Mouse (Mus musculus) spleen, adult 2 months (tissue): ENCODE data around the gene Fam173a. TPM values are rescaled to one million over a fixed set of nuclear protein-coding genes. Genes with fewer than 3 reads are reported as not detected.
A peak's percentile ranks its signal among the peaks of the same experiment; 100 is the strongest.

ENCODE experiments used
- DNase-seq, 2 experiments: peaks; one replicate each; pipeline versions ENCODE4 v3.0.0 to v3.0.0-alpha.2; 2012 to 2021; ENCODE audit warnings: low spot score in 2 of 2, low read depth in 1 of 2
- H3K27ac ChIP-seq: fragments of 200-500 bp; 2 replicates; pipeline ENCODE4 v1.5.1; 2012; ENCODE audit warnings: low read length, inconsistent platforms; ENCODE audit not compliant: insufficient read depth
- H3K27me3 ChIP-seq: fragments of 200-500 bp; 2 replicates; pipeline ENCODE4 v1.6.1; 2012; ENCODE audit warnings: mild to moderate bottlenecking, moderate library complexity, low read length, inconsistent platforms; ENCODE audit not compliant: control insufficient read depth, insufficient read depth
- H3K36me3 ChIP-seq: fragments of 200-500 bp; 2 replicates; pipeline ENCODE4 v1.6.1; 2012; ENCODE audit warnings: mild to moderate bottlenecking, low read length, inconsistent platforms; ENCODE audit not compliant: control insufficient read depth, insufficient read depth
- H3K4me1 ChIP-seq: fragments of 200-500 bp; 2 replicates; pipeline ENCODE4 v1.6.1; 2011; ENCODE audit warnings: inconsistent platforms; ENCODE audit not compliant: control insufficient read depth, insufficient read depth, insufficient read length
- H3K4me3 ChIP-seq: fragments of 200-500 bp; 2 replicates; pipeline ENCODE4 v1.5.1; 2011; ENCODE audit warnings: mild to moderate bottlenecking, inconsistent platforms; ENCODE audit not compliant: insufficient read depth, insufficient read length; ENCODE audit errors: extremely low read depth
- CTCF ChIP-seq: fragments of 200-500 bp; IDR thresholded peaks from 2 replicates; pipeline ENCODE4 v1.5.1; 2011; ENCODE audit warnings: mild to moderate bottlenecking, inconsistent platforms; ENCODE audit not compliant: insufficient read depth, insufficient read length, insufficient replicate concordance; ENCODE audit errors: extremely low read depth
- POLR2A ChIP-seq: fragments of 200-500 bp; IDR thresholded peaks from 2 replicates; pipeline ENCODE4 v1.6.1; 2011; ENCODE audit warnings: low read depth, low read length, inconsistent platforms
- WGBS: fragments of 180-500 bp; shearing (Covaris S2); methylation state at CpG from one replicate; pipeline ENCODE4 v1.1.7; 2018; 5-methylcytosine and 5-hydroxymethylcytosine counted together
- polyA plus RNA-seq: library from polyadenylated mRNA; depleted of rRNA; stranded (reverse); fragments of >200 nt; gene quantifications from 2 replicates; pipeline ENCODE4 v1.2.3, GENCODE M21; 2012

Fam173a gene
- polyA plus RNA-seq, 1 experiment, result 96.7 TPM

DNA sequence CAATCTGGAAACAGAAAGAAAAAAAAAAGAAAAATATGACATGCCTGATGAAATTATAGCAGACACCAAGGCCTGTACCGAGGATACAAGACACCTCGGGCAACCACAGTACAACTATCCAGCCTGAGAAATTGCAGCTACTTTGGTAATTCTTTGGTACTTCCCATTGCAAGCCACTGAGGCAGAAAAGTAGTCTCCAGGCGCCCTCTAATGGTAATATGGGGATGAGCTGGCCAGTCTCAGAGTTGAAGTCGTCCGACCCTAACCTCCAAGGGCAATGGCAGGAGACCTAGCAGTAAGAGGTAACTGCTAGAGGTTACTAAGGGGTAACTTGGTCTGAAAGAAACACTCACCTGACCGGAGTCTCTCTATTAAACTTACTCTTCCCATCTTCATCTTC is 8.3 kb upstream of the Fam173a start:
- peak; percentile 63 to 71 for DNase-seq
- H3K4me3 ChIP-seq, result no peak overlapping the region
- WGBS, result 5% methylated on average over 6 of the region's 6 CpGs

GRCm38 (mm10) chr17:25796951-25797369 is 4.3 kb upstream of the Fam173a start, which contains the start of gene Metrn:
Gene Metrn (minus strand): TSS chr17:25797136.
- Histone ChIP-seq H3K27ac (no peak within 1 kb of the TSS), H3K36me3 (no peaks in the 10 kb centered on the region), H3K4me3 (peak within 1 kb of the TSS; percentile 69), H3K4me1 (peaks cover 11% of the 10 kb centered on the region; the same call in 1 of the 2 replicates), H3K27me3 (no peaks in the 10 kb centered on the region)
- 2% methylated on average over 33 of the region's 35 CpGs for WGBS
- TF ChIP-seq CTCF, result no peak
- TF ChIP-seq POLR2A, result no peak
- DNase-seq, result peak; percentile 45 to 87

More for the DNA sequence above, 8.3 kb upstream of the Fam173a start:
- Histone ChIP-seq H3K4me1 (peaks cover 3% of the 10 kb centered on the region; the same call in 1 of the 2 replicates), H3K36me3 (no peaks in the 10 kb centered on the region), H3K27ac (no peak overlapping the region), H3K27me3 (no peaks in the 10 kb centered on the region)
- TF ChIP-seq CTCF (peak; percentile 80; the same call in 1 of the 2 replicates), POLR2A (no peak)

DNA sequence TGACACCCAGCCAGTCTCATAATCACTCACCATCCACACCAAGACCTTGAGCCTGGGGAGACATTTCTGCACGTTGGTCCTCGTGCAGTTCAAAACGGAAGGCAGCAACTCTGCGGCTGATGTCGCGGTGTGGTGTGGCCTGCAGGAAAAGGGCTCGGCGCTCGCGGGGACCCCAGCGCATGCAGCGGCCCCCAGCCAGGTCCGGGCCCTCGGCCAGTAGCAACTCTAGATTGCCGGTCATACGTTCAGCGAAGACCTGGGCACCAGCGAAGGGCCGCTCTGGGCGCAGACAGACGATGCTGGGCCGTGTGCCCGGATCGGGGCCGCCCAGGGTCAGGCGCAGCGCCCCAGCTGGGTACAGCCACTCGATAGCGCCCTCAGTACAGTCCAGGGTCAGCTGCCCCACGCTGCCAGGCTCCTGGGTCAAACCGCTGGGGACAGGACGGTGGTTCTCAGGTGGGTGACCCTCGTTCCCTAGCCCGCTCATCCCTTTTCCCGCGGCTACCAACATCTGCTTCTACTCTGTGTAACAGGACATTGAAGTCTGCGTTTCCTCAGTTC is 3.6 kb upstream of the Fam173a start:
- peaks cover 14% of the 10 kb centered on the region for H3K4me1 ChIP-seq
- no peak for DNase-seq
- no peaks in the 10 kb centered on the region for H3K36me3 ChIP-seq
- peak overlapping the region; percentile 69 for H3K4me3 ChIP-seq
- no peaks in the 10 kb centered on the region for H3K27me3 ChIP-seq
- 2% methylated on average over 37 of the region's 37 CpGs for WGBS
- H3K27ac ChIP-seq, result no peak overlapping the region
- TF ChIP-seq CTCF (no peak), POLR2A (no peak)

DNA sequence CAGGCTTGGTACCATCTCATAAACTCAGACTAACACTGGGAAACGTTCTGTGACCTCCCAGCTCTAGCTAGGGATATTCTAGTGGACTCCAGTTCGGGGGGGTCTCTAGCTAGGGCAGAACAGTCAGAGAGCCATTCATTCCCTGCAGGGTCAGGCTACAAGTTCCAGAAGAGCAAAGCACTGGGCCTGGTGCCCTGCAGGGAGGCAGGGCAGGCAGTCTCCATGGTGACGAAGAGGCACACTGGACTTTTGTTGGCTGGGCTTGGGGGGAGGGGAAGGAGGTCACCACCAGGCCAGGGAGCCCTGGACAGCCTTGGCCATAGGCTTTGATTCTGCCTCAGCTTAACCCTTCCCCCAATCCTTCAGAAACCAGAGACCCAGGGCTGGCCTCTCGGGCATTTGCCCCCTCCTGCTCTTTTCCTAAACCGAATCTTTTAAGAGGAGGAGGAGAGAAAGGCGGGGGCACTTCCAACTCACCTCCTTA is 3.0 kb upstream of the Fam173a start, which contains the start of gene AC134908.4:
Gene AC134908.4 (minus strand): TSS at position 51 of the 484 bp plus-strand sequence.
- DNase-seq, result no peak
- WGBS, result 68% methylated on average over 6 of the region's 6 CpGs
- TF ChIP-seq POLR2A, result no peak
- no peak for TF ChIP-seq CTCF
- peaks cover 15% of the 10 kb centered on the region for H3K4me1 ChIP-seq
- H3K27me3 ChIP-seq, result no peaks in the 10 kb centered on the region
- no peaks in the 10 kb centered on the region for H3K36me3 ChIP-seq
- H3K4me3 ChIP-seq, result peak within 1 kb of the TSS; percentile 69
- H3K27ac ChIP-seq, result no peak within 1 kb of the TSS

- no peaks in the 10 kb centered on the region for H3K36me3 ChIP-seq
- TF ChIP-seq CTCF (no peak), POLR2A (no peak)
- H3K27me3 ChIP-seq, result no peaks in the 10 kb centered on the region
- no peak overlapping the region for H3K4me3 ChIP-seq
- 97% methylated on average over 17 of the region's 17 CpGs for WGBS
- H3K4me1 ChIP-seq, result peaks cover 15% of the 10 kb centered on the region
- no peak overlapping the region for H3K27ac ChIP-seq
- no peak for DNase-seq
Measured at GRCm38 (mm10) chr17:25794998-25795397, 2.3 kb upstream of the Fam173a start.

GRCm38 (mm10) chr17:25794197-25794596 is 1.5 kb upstream of the Fam173a start:
- 92% methylated on average over 13 of the region's 13 CpGs for WGBS
- TF ChIP-seq CTCF (no peak), POLR2A (no peak)
- no peaks in the 10 kb centered on the region for H3K27me3 ChIP-seq
- no peaks in the 10 kb centered on the region; the same call in 1 of the 2 replicates for H3K36me3 ChIP-seq
- H3K4me1 ChIP-seq, result peaks cover 15% of the 10 kb centered on the region
- H3K27ac ChIP-seq, result no peak overlapping the region
- H3K4me3 ChIP-seq, result no peak overlapping the region
- no peak for DNase-seq

- TF ChIP-seq CTCF, result no peak
- peak; percentile 72 for TF ChIP-seq POLR2A
- H3K27me3 ChIP-seq, result no peaks in the 10 kb centered on the region
- H3K4me3 ChIP-seq, result peak overlapping the region; percentile 97
- no peaks in the 10 kb centered on the region; the same call in none of the 2 replicates for H3K36me3 ChIP-seq
- WGBS, result under 1% methylated on average over 45 of the region's 45 CpGs
- H3K27ac ChIP-seq, result peak overlapping the region; percentile 94
- peaks cover 15% of the 10 kb centered on the region for H3K4me1 ChIP-seq
- peak; percentile 82 to 83 for DNase-seq
Measured at GRCm38 (mm10) chr17:25791843-25792527, 716 bp downstream of the Fam173a start.
